Comparison of ENCODE assay signal across 8 mouse cellular contexts in the genomic region with DNA sequence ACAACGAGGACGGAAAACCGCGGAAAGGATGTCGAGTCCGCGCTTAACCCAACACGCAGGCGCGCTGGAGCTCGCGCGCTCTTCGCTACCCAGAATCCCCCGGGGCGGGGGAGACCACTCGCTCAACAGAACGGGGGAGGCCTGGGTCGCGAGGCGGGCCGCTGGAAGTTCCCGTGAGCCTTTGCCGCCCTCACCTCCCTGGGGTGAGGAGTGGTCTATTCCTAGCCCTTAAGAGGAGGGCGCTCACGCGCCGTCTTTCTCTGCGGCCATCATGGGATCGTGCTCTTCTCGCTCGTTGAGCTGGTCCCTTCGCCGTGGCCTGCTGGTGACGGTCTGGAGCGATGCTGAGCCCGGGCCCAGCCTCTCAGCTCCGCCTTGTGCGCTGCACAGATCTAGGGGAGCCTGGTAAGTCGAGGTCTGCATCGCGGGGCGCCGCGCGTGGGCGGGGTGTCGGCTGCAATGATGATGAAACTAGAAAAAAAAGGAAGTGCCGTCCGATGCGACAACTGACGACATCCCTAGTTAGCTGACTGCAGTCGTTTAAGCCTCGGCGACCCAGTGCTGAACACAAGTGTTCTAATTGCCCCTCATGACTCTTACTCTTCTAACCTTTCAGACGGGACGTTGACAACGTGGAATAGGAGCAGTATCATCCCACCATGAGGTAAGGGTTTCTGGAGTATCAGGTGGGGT. TPM values are rescaled to one million over a fixed set of nuclear protein-coding genes. Genes with fewer than 3 reads are reported as not detected.
A peak's percentile ranks its signal among the peaks of the same experiment; 100 is the strongest.
DNase-seq lines count a peak whose midpoint lies in the region; ATAC-seq lines count a peak whose summit lies in the region.

No protein-coding gene starts in this region.

- H3K9ac ChIP-seq in heart, embryonic 16.5 days (ENCODE audit: low read length) = peak overlapping the region; percentile 91
- peak overlapping the region; percentile 86 for H3K9ac ChIP-seq in liver, embryonic 15.5 days
- H3K9ac ChIP-seq in neural tube, embryonic 12.5 days = peak overlapping the region; percentile 81

- peak overlapping the region; percentile 91 for H3K4me3 ChIP-seq in forebrain, embryonic 10.5 days
- H3K4me3 ChIP-seq in heart, embryonic 16.5 days (ENCODE audit: low read length) = peak overlapping the region; percentile 74
- H3K4me3 ChIP-seq in liver, embryonic 15.5 days (replicated peaks) = peak overlapping the region; percentile 87
- peak overlapping the region; percentile 66 for H3K4me3 ChIP-seq in neural tube, embryonic 12.5 days

- H3K27ac ChIP-seq in forebrain, embryonic 10.5 days = peak overlapping the region; percentile 99
- H3K27ac ChIP-seq in heart, embryonic 16.5 days (ENCODE audit: low read length) = peak overlapping the region; percentile 94
- H3K27ac ChIP-seq in liver, embryonic 15.5 days (replicated peaks) = peak overlapping the region; percentile 95
- peak overlapping the region; percentile 79; the same call in 1 of the 2 replicates for H3K27ac ChIP-seq in neural tube, embryonic 12.5 days

- under 1% methylated on average over 58 of the region's 58 CpGs for WGBS in forebrain, embryonic 10.5 days
- WGBS in heart, embryonic 16.5 days = under 1% methylated on average over 58 of the region's 58 CpGs
- WGBS in liver, embryonic 15.5 days (ENCODE audit: insufficient replicate concordance) = under 1% methylated on average over 58 of the region's 58 CpGs
- WGBS in neural tube, embryonic 12.5 days = under 1% methylated on average over 58 of the region's 58 CpGs

- peaks cover 48% of the 10 kb centered on the region for H3K36me3 ChIP-seq in forebrain, embryonic 10.5 days (replicated peaks)
- H3K36me3 ChIP-seq in heart, embryonic 16.5 days (ENCODE audit: control insufficient read depth, insufficient read depth) = peaks cover 35% of the 10 kb centered on the region
- peaks cover 41% of the 10 kb centered on the region for H3K36me3 ChIP-seq in liver, embryonic 15.5 days (replicated peaks)
- H3K36me3 ChIP-seq in neural tube, embryonic 12.5 days = peaks cover 40% of the 10 kb centered on the region

- DNase-seq in CD8-positive naive resting alpha-beta T cell, adult 2 months (ENCODE audit: low read depth in 2 of 2, low spot score in 2 of 2) = peak; percentile 97 to 98
- DNase-seq in c-Kit-positive CD71-negative TER-119-negative erythroid progenitor cells, embryonic 14.5 days (ENCODE audit: low read depth) = peak; percentile 95
- DNase-seq in forebrain, embryonic 10.5 days (ENCODE audit: extremely low spot score, low spot score) = peak; percentile 95
- peak; percentile 97 to 98 for DNase-seq in kidney, postnatal 36 days
- DNase-seq in telencephalon, adult 2 months (ENCODE audit: low read depth, low spot score) = peak; percentile 97

- no peaks in the 10 kb centered on the region for H3K27me3 ChIP-seq in forebrain, embryonic 10.5 days (ENCODE audit: poor library complexity, severe bottlenecking)
- H3K27me3 ChIP-seq in heart, embryonic 16.5 days (ENCODE audit: control insufficient read depth, insufficient read depth, low read length) = no peaks in the 10 kb centered on the region
- no peaks in the 10 kb centered on the region for H3K27me3 ChIP-seq in liver, embryonic 15.5 days
- no peaks in the 10 kb centered on the region for H3K27me3 ChIP-seq in neural tube, embryonic 12.5 days (replicated peaks)

- peak overlapping the region; percentile 79 for H3K4me2 ChIP-seq in heart, embryonic 16.5 days (ENCODE audit: low read depth, low read length)
- peak overlapping the region; percentile 76 for H3K4me2 ChIP-seq in liver, embryonic 15.5 days
- H3K4me2 ChIP-seq in neural tube, embryonic 12.5 days (replicated peaks) = peak overlapping the region; percentile 89

- peaks cover 35% of the 10 kb centered on the region for H3K4me1 ChIP-seq in forebrain, embryonic 10.5 days
- peaks cover 17% of the 10 kb centered on the region for H3K4me1 ChIP-seq in heart, embryonic 16.5 days (ENCODE audit: control insufficient read depth, insufficient read depth, low read length)
- peaks cover 37% of the 10 kb centered on the region for H3K4me1 ChIP-seq in liver, embryonic 15.5 days (replicated peaks)
- H3K4me1 ChIP-seq in neural tube, embryonic 12.5 days = peaks cover 35% of the 10 kb centered on the region

- H3K9me3 ChIP-seq in forebrain, embryonic 10.5 days = no peaks in the 10 kb centered on the region
- H3K9me3 ChIP-seq in heart, embryonic 16.5 days (replicated peaks; ENCODE audit: control insufficient read depth, low read length) = no peaks in the 10 kb centered on the region
- H3K9me3 ChIP-seq in liver, embryonic 15.5 days (replicated peaks) = no peaks in the 10 kb centered on the region
- no peaks in the 10 kb centered on the region for H3K9me3 ChIP-seq in neural tube, embryonic 12.5 days

- ATAC-seq in heart, embryonic 16.5 days (replicated peaks; ENCODE audit: extremely low read depth, insufficient read depth, low FRiP score) = peak; percentile 93
- peak; percentile 88 for ATAC-seq in liver, embryonic 15.5 days (ENCODE audit: insufficient read depth)
- ATAC-seq in neural tube, embryonic 12.5 days (ENCODE audit: low FRiP score, low read depth) = peak; percentile 93

RNA-seq across cellular contexts. Expression of a gene that starts 28.5 kb away (rescaled TPM):
- 2.1 and 2.5 TPM in 2 replicates for polyA plus RNA-seq in forebrain, embryonic 10.5 days (2016; fragmentation: Nextera tagmentation; extraction: Ambion mirVana)
- polyA plus RNA-seq in heart, embryonic 16.5 days (2015; fragmentation: Nextera tagmentation; extraction: Ambion mirVana) = 6.1 and 6.8 TPM in 2 replicates
- 5.5 and 6.3 TPM in 2 replicates for polyA plus RNA-seq in liver, embryonic 15.5 days (2015; fragmentation: Nextera tagmentation; extraction: Ambion mirVana)
- 16.0 and 18.0 TPM in 2 replicates for polyA plus RNA-seq in neural tube, embryonic 12.5 days (2016; fragmentation: Nextera tagmentation; extraction: Ambion mirVana)

RNA-seq across cellular contexts. Expression of a gene that starts 45.6 kb away (rescaled TPM):
- polyA plus RNA-seq in forebrain, embryonic 10.5 days (2016; fragmentation: Nextera tagmentation; extraction: Ambion mirVana) = 9.1 and 10.0 TPM in 2 replicates
- 11.4 and 15.2 TPM in 2 replicates for polyA plus RNA-seq in heart, embryonic 16.5 days (2015; fragmentation: Nextera tagmentation; extraction: Ambion mirVana)
- polyA plus RNA-seq in liver, embryonic 15.5 days (2015; fragmentation: Nextera tagmentation; extraction: Ambion mirVana) = 1.7 and 2.0 TPM in 2 replicates
- 14.2 and 15.9 TPM in 2 replicates for polyA plus RNA-seq in neural tube, embryonic 12.5 days (2016; fragmentation: Nextera tagmentation; extraction: Ambion mirVana)

RNA-seq across cellular contexts. Expression of a gene that starts 45.7 kb away (rescaled TPM):
- polyA plus RNA-seq in forebrain, embryonic 10.5 days (2016; fragmentation: Nextera tagmentation; extraction: Ambion mirVana) = 38.6 and 39.0 TPM in 2 replicates
- polyA plus RNA-seq in heart, embryonic 16.5 days (2015; fragmentation: Nextera tagmentation; extraction: Ambion mirVana) = 48.8 and 49.0 TPM in 2 replicates
- 7.2 and 7.8 TPM in 2 replicates for polyA plus RNA-seq in liver, embryonic 15.5 days (2015; fragmentation: Nextera tagmentation; extraction: Ambion mirVana)
- polyA plus RNA-seq in neural tube, embryonic 12.5 days (2016; fragmentation: Nextera tagmentation; extraction: Ambion mirVana) = 30.8 and 34.7 TPM in 2 replicates

RNA-seq across cellular contexts. Expression of a gene that starts 51.8 kb away (rescaled TPM):
- 3,270 and 3,283 TPM in 2 replicates for polyA plus RNA-seq in forebrain, embryonic 10.5 days (2016; fragmentation: Nextera tagmentation; extraction: Ambion mirVana)
- 2,482 and 2,483 TPM in 2 replicates for polyA plus RNA-seq in heart, embryonic 16.5 days (2015; fragmentation: Nextera tagmentation; extraction: Ambion mirVana)
- 1,540 and 1,587 TPM in 2 replicates for polyA plus RNA-seq in liver, embryonic 15.5 days (2015; fragmentation: Nextera tagmentation; extraction: Ambion mirVana)
- polyA plus RNA-seq in neural tube, embryonic 12.5 days (2016; fragmentation: Nextera tagmentation; extraction: Ambion mirVana) = 3,967 and 4,014 TPM in 2 replicates

Comparison
In these comparisons a context has a peak if more than half of its experiments do, and no peak if none do; other contexts are left out.
1. Peak in every context shown above with its lines: DNase-seq, ATAC-seq, H3K4me3 ChIP-seq and H3K27ac ChIP-seq.